9 mouse cellular contexts compared by ENCODE assay signal in the genomic region with DNA sequence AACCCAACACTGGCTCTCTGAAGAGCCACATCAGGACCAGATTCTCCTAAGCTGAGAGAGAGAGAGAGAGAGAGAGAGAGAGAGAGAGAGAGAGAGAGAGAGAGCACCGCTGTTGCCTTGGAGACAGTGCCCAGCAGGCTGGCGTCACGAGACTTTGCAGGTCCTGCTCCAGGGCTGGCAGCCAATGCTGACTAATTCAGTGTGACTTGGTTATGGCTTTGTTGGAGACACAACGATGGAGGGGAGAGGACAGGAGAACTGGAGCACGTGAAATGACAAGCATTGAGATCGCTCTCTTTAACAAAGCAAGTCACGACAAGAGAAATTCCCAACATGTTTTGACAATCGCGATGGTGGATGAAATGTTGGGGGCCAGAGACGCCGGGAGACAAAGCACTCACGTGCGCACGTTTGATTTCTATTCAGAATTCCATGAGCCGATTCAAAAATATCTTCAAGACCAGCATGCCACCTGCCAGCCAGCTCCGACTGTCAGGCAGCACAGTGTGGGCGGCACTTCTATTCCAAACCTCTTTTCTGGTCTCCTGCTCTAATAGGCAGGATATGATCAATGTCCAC. TPM values are rescaled to one million over a fixed set of nuclear protein-coding genes. Genes with fewer than 3 reads are reported as not detected.
A peak's percentile ranks its signal among the peaks of the same experiment; 100 is the strongest.
DNase-seq lines count a peak whose midpoint lies in the region; ATAC-seq and TF ChIP-seq lines count a peak whose summit lies in the region.
"Had no signal": no experiment of that assay in that cellular context is flagged by ENCODE, and none has a peak within 500 bp of the region (broad histone marks: within the 10 kb centered on the region; RNA-seq: fewer than 3 reads in every experiment).

No protein-coding gene starts in this region.

- H3K27me3 ChIP-seq in kidney, embryonic 14.5 days (ENCODE audit: control insufficient read depth, insufficient read depth, low read length), result no peaks in the 10 kb centered on the region
- no peaks in the 10 kb centered on the region for H3K27me3 ChIP-seq in embryonic facial prominence, embryonic 11.5 days (ENCODE audit: control insufficient read depth, insufficient read depth, low read length)
- H3K27me3 ChIP-seq in heart, embryonic 15.5 days, result no peaks in the 10 kb centered on the region; the same call in 1 of the 2 replicates

- 64% methylated on average over 17 of the region's 17 CpGs for WGBS in kidney, embryonic 14.5 days
- WGBS in embryonic facial prominence, embryonic 11.5 days, result 44% methylated on average over 17 of the region's 17 CpGs
- 21% methylated on average over 17 of the region's 17 CpGs for WGBS in heart, embryonic 15.5 days

- H3K36me3 ChIP-seq in kidney, embryonic 14.5 days (ENCODE audit: control insufficient read depth, insufficient read depth, low read length), result no peaks in the 10 kb centered on the region
- H3K36me3 ChIP-seq in embryonic facial prominence, embryonic 11.5 days (replicated peaks; ENCODE audit: control insufficient read depth, insufficient read depth, low read depth, low read length), result no peaks in the 10 kb centered on the region
- no peaks in the 10 kb centered on the region for H3K36me3 ChIP-seq in heart, embryonic 15.5 days

- no peak overlapping the region for H3K4me3 ChIP-seq in kidney, embryonic 14.5 days (ENCODE audit: low read length)
- no peak overlapping the region for H3K4me3 ChIP-seq in embryonic facial prominence, embryonic 11.5 days (ENCODE audit: low read depth, low read length)
- peak overlapping the region; percentile 35 for H3K4me3 ChIP-seq in heart, embryonic 15.5 days
- peak overlapping the region; percentile 36 for H3K4me3 ChIP-seq in layer of hippocampus, adult 2 months

- no peak overlapping the region for H3K27ac ChIP-seq in kidney, embryonic 14.5 days (ENCODE audit: low read depth, low read length)
- H3K27ac ChIP-seq in embryonic facial prominence, embryonic 11.5 days (replicated peaks; ENCODE audit: low read depth, low read length), result no peak overlapping the region
- H3K27ac ChIP-seq in heart, embryonic 15.5 days, result peak overlapping the region; percentile 73
- peak overlapping the region; percentile 92 for H3K27ac ChIP-seq in layer of hippocampus, adult 2 months

- 0 out of 2 replicates have a peak, but pooled peaks cover 10% of the 10 kb centered on the region for H3K4me1 ChIP-seq in kidney, embryonic 14.5 days (ENCODE audit: control insufficient read depth, insufficient read depth, low read length)
- H3K4me1 ChIP-seq in embryonic facial prominence, embryonic 11.5 days (ENCODE audit: control insufficient read depth, insufficient read depth, low read length), result no peaks in the 10 kb centered on the region
- peaks cover 47% of the 10 kb centered on the region for H3K4me1 ChIP-seq in heart, embryonic 15.5 days (replicated peaks)

- no peak overlapping the region for H3K9ac ChIP-seq in kidney, embryonic 14.5 days (ENCODE audit: low read depth, low read length)
- no peak overlapping the region for H3K9ac ChIP-seq in embryonic facial prominence, embryonic 11.5 days (replicated peaks; ENCODE audit: low read length)
- no peak overlapping the region for H3K9ac ChIP-seq in heart, embryonic 15.5 days

- no peak overlapping the region for H3K4me2 ChIP-seq in kidney, embryonic 14.5 days (replicated peaks; ENCODE audit: low read depth, low read length)
- 0 out of 2 replicates have a peak overlapping the region, but pooled peaks have one; percentile 13 for H3K4me2 ChIP-seq in embryonic facial prominence, embryonic 11.5 days (ENCODE audit: low read depth, low read length)
- peak overlapping the region; percentile 60 for H3K4me2 ChIP-seq in heart, embryonic 15.5 days

- no peak for TF ChIP-seq CTCF in layer of hippocampus, adult 2 months (conservative IDR thresholded peaks at IDR 0.05)

- H3K9me3 ChIP-seq in kidney, embryonic 14.5 days (ENCODE audit: control insufficient read depth, low read length), result 0 out of 2 replicates have a peak, but pooled peaks cover 2% of the 10 kb centered on the region
- H3K9me3 ChIP-seq in embryonic facial prominence, embryonic 11.5 days (replicated peaks; ENCODE audit: control insufficient read depth, low read length), result no peaks in the 10 kb centered on the region
- H3K9me3 ChIP-seq in heart, embryonic 15.5 days (replicated peaks), result no peaks in the 10 kb centered on the region

- ATAC-seq in kidney, embryonic 14.5 days (ENCODE audit: low FRiP score, low TSS enrichment), result no peak
- peak; percentile 51 for ATAC-seq in embryonic facial prominence, embryonic 11.5 days (replicated peaks; ENCODE audit: insufficient number of reproducible peaks, low FRiP score, low TSS enrichment, low read depth)
- peak; percentile 69 for ATAC-seq in heart, embryonic 15.5 days (replicated peaks; ENCODE audit: insufficient number of reproducible peaks, insufficient read depth, low FRiP score, low read depth)

- DNase-seq in kidney, adult 18-20 months, result peak; percentile 42
- peak; percentile 50 for DNase-seq in embryonic facial prominence, embryonic 11.5 days (ENCODE audit: low spot score)
- DNase-seq in layer of hippocampus, adult 2 months (ENCODE audit: low spot score in 2 of 2), result peak; percentile 69 to 80
- peak; percentile 71 for DNase-seq in lung, postnatal 36 days
- DNase-seq in right cerebral cortex, postnatal 4 days, result peak; percentile 75
- no peak for DNase-seq in thymus, postnatal 10 days (ENCODE audit: low spot score in 2 of 2)

RNA-seq across cellular contexts. Expression of a gene that starts 17.4 kb away (rescaled TPM):
- 72.5 and 93.7 TPM in 2 replicates for polyA plus RNA-seq in kidney, embryonic 14.5 days (2014; fragmentation: Nextera tagmentation; extraction: Ambion mirVana)
- polyA plus RNA-seq in embryonic facial prominence, embryonic 11.5 days (2014; fragmentation: Nextera tagmentation; extraction: Ambion mirVana), result 105 TPM in 2 replicates
- polyA plus RNA-seq in heart, embryonic 15.5 days (2015; fragmentation: Nextera tagmentation; extraction: Ambion mirVana), result 31.2 and 32.8 TPM in 2 replicates
- 1 to 10 TPM; 7.7 to 9.0 TPM for total RNA-seq in layer of hippocampus, adult 2 months (2021)

RNA-seq across cellular contexts. Expression of a gene that starts 28.2 kb away (rescaled TPM):
- polyA plus RNA-seq in kidney, embryonic 14.5 days (2014; fragmentation: Nextera tagmentation; extraction: Ambion mirVana), result not detected in 2 replicates
- polyA plus RNA-seq in embryonic facial prominence, embryonic 11.5 days (2014; fragmentation: Nextera tagmentation; extraction: Ambion mirVana), result 0.21 TPM in 2 replicates
- 31.7 and 32.2 TPM in 2 replicates for polyA plus RNA-seq in heart, embryonic 15.5 days (2015; fragmentation: Nextera tagmentation; extraction: Ambion mirVana)
- total RNA-seq in layer of hippocampus, adult 2 months (2021), result under 1 TPM in 1 of 2 experiments, not detected in 1; 0.37 TPM
- polyA plus RNA-seq: stomach, embryonic 14.5 days had no signal

Comparison
In these comparisons a context has a peak if more than half of its experiments do, and no peak if none do; other contexts are left out.
1. DNase-seq: peak in kidney, adult 18-20 months (single experiment), embryonic facial prominence, embryonic 11.5 days (single experiment), layer of hippocampus, adult 2 months (2 of 2), lung, postnatal 36 days (single experiment) and right cerebral cortex, postnatal 4 days (single experiment); none in thymus, postnatal 10 days (0 of 2).
2. H3K27ac ChIP-seq: peak in heart, embryonic 15.5 days (single experiment) and layer of hippocampus, adult 2 months (single experiment); none in kidney, embryonic 14.5 days (single experiment) and embryonic facial prominence, embryonic 11.5 days (single experiment).
3. H3K4me3 ChIP-seq: peak in heart, embryonic 15.5 days (single experiment) and layer of hippocampus, adult 2 months (single experiment); none in kidney, embryonic 14.5 days (single experiment) and embryonic facial prominence, embryonic 11.5 days (single experiment).
4. RNA of a gene that starts 28.2 kb away (polyA plus RNA-seq): 31.7 to 32.2 TPM in heart, embryonic 15.5 days; 0.21 TPM in embryonic facial prominence, embryonic 11.5 days and not detected in kidney, embryonic 14.5 days; every median in the first group is over 10 times any median in the second.